Mouse (Mus musculus): ENCODE data around the gene Edem1. TPM values are rescaled to one million over a fixed set of nuclear protein-coding genes. Genes with fewer than 3 reads are reported as not detected.

Edem1 gene
- polyA plus RNA-seq, 1 experiment, result 15.4 TPM

DNA sequence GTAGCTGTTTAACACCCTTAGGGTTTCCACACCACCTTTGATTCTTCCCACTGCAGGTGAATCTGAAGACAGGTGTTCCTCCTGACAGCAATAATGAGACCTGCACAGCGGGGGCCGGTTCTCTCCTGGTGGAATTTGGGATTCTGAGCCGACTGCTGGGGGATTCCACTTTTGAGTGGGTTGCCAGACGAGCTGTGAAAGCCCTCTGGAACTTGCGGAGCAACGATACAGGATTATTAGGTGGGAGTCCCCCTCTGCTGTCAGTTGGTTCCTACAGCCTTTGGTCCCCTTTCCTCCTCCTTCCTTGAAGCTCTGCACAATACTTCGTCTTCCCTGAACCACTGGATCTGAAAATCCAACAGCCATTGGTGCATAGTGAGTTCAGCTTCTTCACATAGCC, 16.3 kb downstream of the Edem1 start:
- Histone ChIP-seq H3K27me3 (ENCODE audit: control insufficient read depth, insufficient read depth, insufficient read length) (no peaks in the 10 kb centered on the region), H3ac (ENCODE audit: control insufficient read depth, insufficient read length) (no peak overlapping the region), H3K79me2 (ENCODE audit: control insufficient read depth, insufficient read depth) (no peaks in the 10 kb centered on the region), H3K4me2 (ENCODE audit: low read depth) (peak overlapping the region; percentile 49), H3K4me3 (no peak overlapping the region), H3K36me3 (ENCODE audit: control insufficient read depth, insufficient read depth) (peaks cover 30% of the 10 kb centered on the region)
- TF ChIP-seq MYOG (IDR thresholded peaks at IDR 0.05; ENCODE audit: control insufficient read depth in 1 of 3, insufficient read depth in 1 of 3, insufficient read length in 2 of 3, low read depth in 2 of 3) (no peak), POLR2AphosphoS2 (IDR thresholded peaks at IDR 0.05; ENCODE audit: insufficient read length, low read depth) (no peak), CEBPB (IDR thresholded peaks at IDR 0.05; ENCODE audit: insufficient read depth, poor library complexity, severe bottlenecking) (no peak), TCF12 (IDR thresholded peaks at IDR 0.05; ENCODE audit: insufficient read depth, poor library complexity, severe bottlenecking) (no peak), REST (IDR thresholded peaks at IDR 0.05; ENCODE audit: insufficient read depth, insufficient read length) (no peak), POLR2A (IDR thresholded peaks at IDR 0.05; ENCODE audit: insufficient read length, low read depth) (no peak), MYOD1 (IDR thresholded peaks at IDR 0.05; ENCODE audit: control insufficient read depth in 1 of 3, insufficient read length in 2 of 3, low read depth in 2 of 3) (no peak), MAX (IDR thresholded peaks at IDR 0.05; ENCODE audit: low read depth) (no peak), SRF (IDR thresholded peaks at IDR 0.05; ENCODE audit: control insufficient read depth, insufficient read length, low read depth) (no peak), E2F4 (IDR thresholded peaks at IDR 0.05; ENCODE audit: insufficient read depth) (no peak), USF1 (IDR thresholded peaks at IDR 0.05; ENCODE audit: low read depth) (no peak), TCF3 (IDR thresholded peaks at IDR 0.05; ENCODE audit: insufficient read length, low read depth) (no peak)

DNA sequence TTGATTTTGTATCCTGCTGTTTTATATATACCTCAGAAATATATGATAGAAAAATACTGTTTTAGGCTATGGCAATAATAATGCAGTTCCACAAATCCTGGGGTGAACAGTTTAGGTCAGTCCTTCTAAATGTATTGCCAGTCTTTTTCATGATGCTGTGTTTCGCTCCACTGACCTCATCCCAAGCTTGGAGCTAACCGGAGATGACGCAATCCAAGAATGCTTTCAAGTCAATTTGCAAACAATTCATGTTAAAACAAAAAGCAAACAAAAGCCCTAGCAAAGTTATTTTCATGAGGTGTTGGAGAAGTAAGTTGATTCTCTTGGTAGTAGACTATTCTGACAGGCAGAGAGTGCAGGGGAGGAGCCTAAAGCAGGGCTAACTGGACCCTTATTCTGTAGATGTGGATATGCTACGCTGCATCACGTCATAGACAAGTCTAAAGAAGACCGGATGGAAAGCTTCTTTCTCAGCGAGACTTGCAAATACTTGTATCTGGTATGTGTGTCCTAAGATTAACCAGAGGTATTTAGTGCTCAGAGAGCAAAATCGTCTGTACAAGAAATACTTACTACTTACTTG, 23.7 kb downstream of the Edem1 start:
- Histone ChIP-seq H3ac (ENCODE audit: control insufficient read depth, insufficient read length) (no peak overlapping the region), H3K79me2 (ENCODE audit: control insufficient read depth, insufficient read depth) (no peaks in the 10 kb centered on the region), H3K27me3 (ENCODE audit: control insufficient read depth, insufficient read depth, insufficient read length) (no peaks in the 10 kb centered on the region), H3K4me3 (no peak overlapping the region), H3K36me3 (ENCODE audit: control insufficient read depth, insufficient read depth) (peaks cover 53% of the 10 kb centered on the region), H3K4me2 (ENCODE audit: low read depth) (no peak overlapping the region)
- TF ChIP-seq POLR2AphosphoS2 (IDR thresholded peaks at IDR 0.05; ENCODE audit: insufficient read length, low read depth) (no peak), MYOG (IDR thresholded peaks at IDR 0.05; ENCODE audit: control insufficient read depth in 1 of 3, insufficient read depth in 1 of 3, insufficient read length in 2 of 3, low read depth in 2 of 3) (no peak), CEBPB (IDR thresholded peaks at IDR 0.05; ENCODE audit: insufficient read depth, poor library complexity, severe bottlenecking) (no peak), TCF12 (IDR thresholded peaks at IDR 0.05; ENCODE audit: insufficient read depth, poor library complexity, severe bottlenecking) (no peak), REST (IDR thresholded peaks at IDR 0.05; ENCODE audit: insufficient read depth, insufficient read length) (no peak)

DNA sequence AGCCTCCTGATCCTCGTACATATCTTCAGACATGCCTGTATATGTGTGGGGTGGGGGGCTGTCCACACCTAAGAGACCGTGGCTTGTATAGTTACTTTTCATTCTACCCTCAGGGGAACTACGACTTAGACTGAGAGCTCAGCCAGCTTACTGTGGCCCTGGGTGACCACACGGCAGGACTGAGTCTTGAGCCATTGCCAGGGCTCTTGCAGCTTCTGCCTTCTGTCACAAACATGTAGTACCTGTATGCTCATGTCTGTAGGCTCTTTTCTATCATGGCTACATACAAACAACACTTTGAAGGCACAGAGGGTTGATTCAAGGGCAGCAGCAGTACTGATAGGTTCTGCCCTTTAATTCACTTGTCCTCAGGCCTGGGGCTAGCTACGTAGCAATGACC, 24.5 kb downstream of the Edem1 start:
- no peak for TF ChIP-seq E2F4 (IDR thresholded peaks at IDR 0.05; ENCODE audit: insufficient read depth)
- no peak for TF ChIP-seq SRF (IDR thresholded peaks at IDR 0.05; ENCODE audit: control insufficient read depth, insufficient read length, low read depth)
- TF ChIP-seq MYOD1 (IDR thresholded peaks at IDR 0.05; ENCODE audit: control insufficient read depth in 1 of 3, insufficient read length in 2 of 3, low read depth in 2 of 3), result no peak
- TF ChIP-seq CEBPB (IDR thresholded peaks at IDR 0.05; ENCODE audit: insufficient read depth, poor library complexity, severe bottlenecking), result no peak
- no peak for TF ChIP-seq POLR2A (IDR thresholded peaks at IDR 0.05; ENCODE audit: insufficient read length, low read depth)
- TF ChIP-seq TCF12 (IDR thresholded peaks at IDR 0.05; ENCODE audit: insufficient read depth, poor library complexity, severe bottlenecking), result no peak
- no peak for TF ChIP-seq POLR2AphosphoS2 (IDR thresholded peaks at IDR 0.05; ENCODE audit: insufficient read length, low read depth)
- H3K79me2 ChIP-seq (ENCODE audit: control insufficient read depth, insufficient read depth), result no peaks in the 10 kb centered on the region
- no peak overlapping the region for H3ac ChIP-seq (ENCODE audit: control insufficient read depth, insufficient read length)
- no peaks in the 10 kb centered on the region for H3K27me3 ChIP-seq (ENCODE audit: control insufficient read depth, insufficient read depth, insufficient read length)
- H3K36me3 ChIP-seq (ENCODE audit: control insufficient read depth, insufficient read depth), result peaks cover 53% of the 10 kb centered on the region
- no peak overlapping the region for H3K4me2 ChIP-seq (ENCODE audit: low read depth)
- H3K4me3 ChIP-seq, result no peak overlapping the region

DNA sequence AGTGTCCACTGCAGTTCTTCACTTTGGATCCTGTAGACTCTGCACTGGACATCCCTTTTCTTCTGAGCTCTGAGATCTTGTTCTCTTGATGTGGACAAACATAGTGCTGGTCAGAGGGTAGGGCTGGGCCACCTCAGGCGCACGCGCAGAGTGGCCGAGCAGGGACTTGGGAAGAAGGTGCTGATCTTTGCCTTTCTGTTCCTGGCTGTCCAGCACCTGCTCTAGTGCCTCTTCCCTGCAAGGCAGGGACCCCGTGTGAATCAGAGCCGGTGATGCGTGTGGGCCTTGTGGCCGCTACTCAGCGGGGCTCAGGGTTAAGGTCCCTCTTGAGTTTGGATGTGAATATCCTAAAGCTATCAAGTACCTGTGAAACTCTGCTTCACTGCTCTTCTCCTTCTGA, 30.1 kb downstream of the Edem1 start:
- TF ChIP-seq POLR2AphosphoS2 (IDR thresholded peaks at IDR 0.05; ENCODE audit: insufficient read length, low read depth), result no peak
- Histone ChIP-seq H3K4me3 (no peak overlapping the region), H3ac (ENCODE audit: control insufficient read depth, insufficient read length) (no peak overlapping the region), H3K79me2 (ENCODE audit: control insufficient read depth, insufficient read depth) (no peaks in the 10 kb centered on the region), H3K27me3 (ENCODE audit: control insufficient read depth, insufficient read depth, insufficient read length) (no peaks in the 10 kb centered on the region), H3K4me2 (ENCODE audit: low read depth) (no peak overlapping the region), H3K36me3 (ENCODE audit: control insufficient read depth, insufficient read depth) (peaks cover 28% of the 10 kb centered on the region)

DNA sequence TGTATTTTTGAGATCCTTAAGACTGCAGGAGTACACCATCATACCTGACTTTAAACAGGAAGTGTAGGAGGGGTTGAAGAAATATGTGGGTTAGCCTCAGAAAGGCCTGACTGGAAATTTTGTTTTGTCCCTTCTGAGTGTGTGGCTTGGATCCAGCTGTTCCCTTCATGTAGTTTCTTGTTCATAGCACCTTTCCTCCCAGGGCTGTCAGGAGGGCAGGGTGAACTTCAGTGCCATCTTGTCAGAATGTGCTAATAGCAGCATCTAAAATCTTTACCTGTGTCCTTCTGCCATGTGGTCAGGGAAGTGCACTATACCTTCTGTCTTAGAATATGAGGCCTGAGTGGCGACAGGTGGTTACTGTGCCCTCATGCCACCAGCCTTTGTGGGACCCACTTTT, 32.8 kb downstream of the Edem1 start:
- TF ChIP-seq SRF (IDR thresholded peaks at IDR 0.05; ENCODE audit: control insufficient read depth, insufficient read length, low read depth) (no peak), TCF12 (IDR thresholded peaks at IDR 0.05; ENCODE audit: insufficient read depth, poor library complexity, severe bottlenecking) (no peak), MYOD1 (IDR thresholded peaks at IDR 0.05; ENCODE audit: control insufficient read depth in 1 of 3, insufficient read length in 2 of 3, low read depth in 2 of 3) (no peak), MYOG (IDR thresholded peaks at IDR 0.05; ENCODE audit: control insufficient read depth in 1 of 3, insufficient read depth in 1 of 3, insufficient read length in 2 of 3, low read depth in 2 of 3) (no peak), TCF3 (IDR thresholded peaks at IDR 0.05; ENCODE audit: insufficient read length, low read depth) (no peak), REST (IDR thresholded peaks at IDR 0.05; ENCODE audit: insufficient read depth, insufficient read length) (no peak), CEBPB (IDR thresholded peaks at IDR 0.05; ENCODE audit: insufficient read depth, poor library complexity, severe bottlenecking) (no peak)
- H3K79me2 ChIP-seq (ENCODE audit: control insufficient read depth, insufficient read depth), result no peaks in the 10 kb centered on the region
- H3K4me2 ChIP-seq (ENCODE audit: low read depth), result no peak overlapping the region
- no peak overlapping the region for H3K4me3 ChIP-seq
- no peak overlapping the region for H3ac ChIP-seq (ENCODE audit: control insufficient read depth, insufficient read length)
- peaks cover 4% of the 10 kb centered on the region for H3K36me3 ChIP-seq (ENCODE audit: control insufficient read depth, insufficient read depth)
- H3K27me3 ChIP-seq (ENCODE audit: control insufficient read depth, insufficient read depth, insufficient read length), result no peaks in the 10 kb centered on the region
